In genomic region chr14:75579010-75579409, GRCm38 (mm10) we compare ENCODE assay signal across 23 mouse cellular contexts. TPM values are rescaled to one million over a fixed set of nuclear protein-coding genes. Genes with fewer than 3 reads are reported as not detected.
DNase-seq lines count a peak whose midpoint lies in the region; ATAC-seq and TF ChIP-seq lines count a peak whose summit lies in the region.
"Had no signal": no experiment of that assay in that cellular context is flagged by ENCODE, and none has a peak within 500 bp of the region (broad histone marks: within the 10 kb centered on the region; RNA-seq: fewer than 3 reads in every experiment).

No protein-coding gene starts in this region.

- DNase-seq in MEL (ENCODE audit: low read depth, low spot score) = peak; percentile 91
- DNase-seq in MEL-GATA-1-ER (ENCODE audit: extremely low read depth, low read depth) = peak; percentile 52
- no peak for DNase-seq in lung, postnatal 4 days
- no peak for DNase-seq in forebrain, embryonic 14.5 days (ENCODE audit: low spot score)
- DNase-seq: adrenal gland, adult 2 months; adrenal gland, postnatal 10 days; adrenal gland, postnatal 36 days; cerebellum, adult 11-12 months; cerebellum, adult 2 months; cerebellum, adult 9-10 months; cerebellum, postnatal 10 days; cerebellum, postnatal 25 days had no signal

- no peaks in the 10 kb centered on the region for H3K9me3 ChIP-seq in MEL (replicated peaks; ENCODE audit: insufficient read depth, low read length)
- H3K9me3 ChIP-seq in forebrain, embryonic 14.5 days (replicated peaks; ENCODE audit: control insufficient read depth, low read length) = no peaks in the 10 kb centered on the region
- H3K9me3 ChIP-seq: embryonic facial prominence, embryonic 10.5 days; embryonic facial prominence, embryonic 12.5 days; forebrain, embryonic 13.5 days had no signal

- no peak overlapping the region for H3K4me2 ChIP-seq in forebrain, embryonic 14.5 days (ENCODE audit: low read length)
- H3K4me2 ChIP-seq: embryonic facial prominence, embryonic 12.5 days; forebrain, embryonic 13.5 days had no signal

- WGBS in forebrain, embryonic 14.5 days = 79% methylated on average over 6 of the region's 6 CpGs

- H3K4me1 ChIP-seq in MEL (ENCODE audit: control insufficient read depth in 1 of 2, insufficient read depth in 2 of 2, low read length in 2 of 2) = peaks cover 15 to 21% of the 10 kb centered on the region in 2 experiments
- H3K4me1 ChIP-seq in forebrain, embryonic 14.5 days (ENCODE audit: control insufficient read depth, insufficient read depth, low read length) = no peaks in the 10 kb centered on the region
- H3K4me1 ChIP-seq: embryonic facial prominence, embryonic 10.5 days; embryonic facial prominence, embryonic 12.5 days had no signal

- TF ChIP-seq POLR2A in MEL (IDR thresholded peaks at IDR 0.05; ENCODE audit: control insufficient read depth in 1 of 2, insufficient read depth in 1 of 2, low read depth in 1 of 2, low read length in 2 of 2, poor library complexity in 1 of 2) = no peak

- TF ChIP-seq RAD21 in MEL (IDR thresholded peaks at IDR 0.05; ENCODE audit: low read depth, low read length) = no peak

- 0 out of 2 replicates have a peak, but pooled peaks have one; percentile 40 for ATAC-seq in megakaryocyte-erythroid progenitor cell, adult 5-6 weeks (replicated peaks; ENCODE audit: low FRiP score, low TSS enrichment, poor library complexity, severe bottlenecking)
- no peak for ATAC-seq in forebrain, embryonic 14.5 days
- ATAC-seq: forebrain, embryonic 13.5 days; forebrain, embryonic 16.5 days had no signal

- peak overlapping the region; percentile 62 for H3K27ac ChIP-seq in MEL (ENCODE audit: control insufficient read depth, low read depth, low read length)
- H3K27ac ChIP-seq in forebrain, embryonic 14.5 days (ENCODE audit: low read depth, low read length) = no peak overlapping the region
- H3K27ac ChIP-seq: embryonic facial prominence, embryonic 10.5 days; embryonic facial prominence, embryonic 12.5 days; forebrain, embryonic 13.5 days had no signal

- H3K36me3 ChIP-seq in MEL (ENCODE audit: control insufficient read depth in 1 of 2, insufficient read depth in 2 of 2, low read length in 2 of 2) = peaks cover 0 to 14% of the 10 kb centered on the region in 2 experiments; a peak in 2 of 4 replicates
- no peaks in the 10 kb centered on the region for H3K36me3 ChIP-seq in forebrain, embryonic 14.5 days (ENCODE audit: control insufficient read depth, insufficient read depth, low read length)
- H3K36me3 ChIP-seq: embryonic facial prominence, embryonic 10.5 days; embryonic facial prominence, embryonic 12.5 days had no signal

- TF ChIP-seq EP300 in MEL (IDR thresholded peaks at IDR 0.05; ENCODE audit: low read depth in 1 of 2, low read length in 2 of 2) = peak; percentile 95

- H3K4me3 ChIP-seq in MEL (ENCODE audit: control insufficient read depth in 1 of 2, insufficient read depth in 1 of 2, low read depth in 2 of 2, low read length in 2 of 2) = peak overlapping the region in 1 of 2 experiments; percentile 25; a peak in 1 of 4 replicates
- H3K4me3 ChIP-seq in forebrain, embryonic 14.5 days (ENCODE audit: low read depth, low read length) = no peak overlapping the region
- H3K4me3 ChIP-seq: embryonic facial prominence, embryonic 10.5 days; embryonic facial prominence, embryonic 12.5 days; forebrain, embryonic 13.5 days had no signal

- H3K9ac ChIP-seq in MEL (ENCODE audit: control insufficient read depth, low read depth, low read length, poor library complexity, severe bottlenecking) = 0 out of 2 replicates have a peak overlapping the region, but pooled peaks have one; percentile 4
- no peak overlapping the region for H3K9ac ChIP-seq in forebrain, embryonic 14.5 days (ENCODE audit: low read length)
- H3K9ac ChIP-seq: embryonic facial prominence, embryonic 12.5 days; forebrain, embryonic 13.5 days had no signal

- no peaks in the 10 kb centered on the region for H3K79me2 ChIP-seq in MEL (ENCODE audit: control insufficient read depth, insufficient read depth, low read length, poor library complexity)

- no peak for TF ChIP-seq CTCF in MEL (IDR thresholded peaks at IDR 0.05 in 2 of 3, conservative IDR thresholded peaks at IDR 0.05 in 1 of 3; ENCODE audit: control insufficient read depth in 1 of 3, insufficient read depth in 1 of 3, low read depth in 2 of 3, low read length in 3 of 3, poor library complexity in 1 of 3, severe bottlenecking in 1 of 3)

- H3K27me3 ChIP-seq in MEL (ENCODE audit: control insufficient read depth in 1 of 2, insufficient read depth in 2 of 2, low read length in 2 of 2) = no peaks in the 10 kb centered on the region
- H3K27me3 ChIP-seq in forebrain, embryonic 14.5 days (replicated peaks; ENCODE audit: control insufficient read depth, insufficient read depth, low read length) = no peaks in the 10 kb centered on the region
- H3K27me3 ChIP-seq: embryonic facial prominence, embryonic 12.5 days; forebrain, embryonic 13.5 days had no signal

TF ChIP-seq in MEL, 35 proteins besides CTCF, POLR2A, EP300 and RAD21:
- TF ChIP-seq GATA1 (IDR thresholded peaks at IDR 0.05; ENCODE audit: low read depth, low read length) = peak; percentile 90
- TF ChIP-seq USF1 (IDR thresholded peaks at IDR 0.05; ENCODE audit: low read depth, low read length) = no peak
- TF ChIP-seq MYB (IDR thresholded peaks at IDR 0.05; ENCODE audit: low read depth, low read length) = peak; percentile 84
- 0 out of 2 replicates have a peak, but pooled peaks have one; percentile 47 for TF ChIP-seq TBP (IDR thresholded peaks at IDR 0.05; ENCODE audit: low read depth, low read length)
- TF ChIP-seq USF2 (IDR thresholded peaks at IDR 0.05; ENCODE audit: borderline replicate concordance in 1 of 2, insufficient read depth in 1 of 2, low read depth in 1 of 2, low read length in 2 of 2) = no peak
- no peak for TF ChIP-seq NRF1 (IDR thresholded peaks at IDR 0.05; ENCODE audit: insufficient read depth, low read depth, low read length, poor library complexity, severe bottlenecking)
- TF ChIP-seq SIN3A (IDR thresholded peaks at IDR 0.05; ENCODE audit: low read length) = peak; percentile 49; the same call in 1 of the 2 replicates
- no peak for TF ChIP-seq BHLHE40 (IDR thresholded peaks at IDR 0.05; ENCODE audit: borderline replicate concordance, low read depth, low read length)
- TF ChIP-seq CHD2 (IDR thresholded peaks at IDR 0.05; ENCODE audit: low read length) = no peak
- TF ChIP-seq POLR2AphosphoS2 (IDR thresholded peaks at IDR 0.05; ENCODE audit: low read length) = no peak
- no peak for TF ChIP-seq HCFC1 (IDR thresholded peaks at IDR 0.05; ENCODE audit: low read depth, low read length)
- TF ChIP-seq GABPA (IDR thresholded peaks at IDR 0.05; ENCODE audit: low read depth, low read length) = no peak
- peak; percentile 55; the same call in 1 of the 2 replicates for TF ChIP-seq ELF1 (IDR thresholded peaks at IDR 0.05; ENCODE audit: low read depth, low read length)
- TF ChIP-seq ZMIZ1 (IDR thresholded peaks at IDR 0.05; ENCODE audit: low read depth, low read length) = no peak
- no peak for TF ChIP-seq POLR2AphosphoS5 (IDR thresholded peaks at IDR 0.05; ENCODE audit: borderline replicate concordance, low read depth, low read length)
- peak; percentile 81 for TF ChIP-seq ETS1 (IDR thresholded peaks at IDR 0.05; ENCODE audit: low read depth, low read length)
- TF ChIP-seq TCF12 (IDR thresholded peaks at IDR 0.05; ENCODE audit: low read depth, low read length) = peak; percentile 85
- no peak for TF ChIP-seq MAX (IDR thresholded peaks at IDR 0.05; ENCODE audit: low read length)
- TF ChIP-seq ZKSCAN1 (IDR thresholded peaks at IDR 0.05; ENCODE audit: low read depth, low read length) = no peak
- TF ChIP-seq E2F4 (IDR thresholded peaks at IDR 0.05; ENCODE audit: borderline replicate concordance, low read depth, low read length) = no peak
- TF ChIP-seq JUND (IDR thresholded peaks at IDR 0.05; ENCODE audit: low read depth, low read length) = no peak
- TF ChIP-seq MAFK (IDR thresholded peaks at IDR 0.05; ENCODE audit: borderline replicate concordance, low read depth, low read length) = no peak
- TF ChIP-seq MXI1 (IDR thresholded peaks at IDR 0.05; ENCODE audit: low read depth, low read length) = 0 out of 2 replicates have a peak, but pooled peaks have one; percentile 27
- TF ChIP-seq TAL1 (IDR thresholded peaks at IDR 0.05; ENCODE audit: low read length) = no peak
- TF ChIP-seq UBTF (IDR thresholded peaks at IDR 0.05; ENCODE audit: borderline replicate concordance, insufficient read depth, low read depth, low read length) = no peak
- peak; percentile 83 for TF ChIP-seq RCOR1 (IDR thresholded peaks at IDR 0.05; ENCODE audit: low read depth, low read length)
- 0 out of 2 replicates have a peak, but pooled peaks have one; percentile 32 for TF ChIP-seq MYC (IDR thresholded peaks at IDR 0.05; ENCODE audit: low read depth, low read length)
- no peak; the same call in 1 of the 2 replicates for TF ChIP-seq SMC3 (IDR thresholded peaks at IDR 0.05; ENCODE audit: low read depth, low read length)
- no peak for TF ChIP-seq NELFE (IDR thresholded peaks at IDR 0.05; ENCODE audit: low read depth, low read length)
- no peak for TF ChIP-seq ZNF384 (IDR thresholded peaks at IDR 0.05; ENCODE audit: low read depth, low read length)
- no peak for TF ChIP-seq KAT2A (conservative IDR thresholded peaks at IDR 0.05; ENCODE audit: low read depth, low read length)
- TF ChIP-seq MAZ (IDR thresholded peaks at IDR 0.05; ENCODE audit: low read depth, low read length) = no peak
- no peak for TF ChIP-seq ZC3H11A (IDR thresholded peaks at IDR 0.05; ENCODE audit: low read depth, low read length)
- no peak for TF ChIP-seq MEF2A (IDR thresholded peaks at IDR 0.05; ENCODE audit: extremely low read depth, insufficient replicate concordance, low read depth, low read length, poor library complexity, severe bottlenecking)
- no peak for TF ChIP-seq CHD1 (IDR thresholded peaks at IDR 0.05; ENCODE audit: low read depth, low read length)

RNA-seq across cellular contexts. Expression of gene Spert, which starts 13.9 kb away (rescaled TPM):
- not detected in 2 replicates for total RNA-seq in MEL (2012; rRNA removed)
- polyA plus RNA-seq in MEL (2012; ENCODE audit: insufficient read depth in 1 of 2, insufficient read length in 2 of 2, low read depth in 1 of 2, low replicate concordance in 2 of 2, missing spikeins in 1 of 2) = under 1 TPM in 1 of 2 experiments, not detected in 1; 0.04 TPM
- not detected in 2 replicates for total RNA-seq in megakaryocyte-erythroid progenitor cell, adult 5-6 weeks (2014; fragmentation: Nextera tagmentation)
- not detected in 2 replicates for total RNA-seq in megakaryocyte-erythroid progenitor cell, adult 5-6 weeks (2017)
- polyA plus RNA-seq in forebrain, embryonic 14.5 days (2014; fragmentation: Nextera tagmentation; extraction: Ambion mirVana) = not detected in 2 replicates
- total RNA-seq: adrenal gland, adult 2 months; adrenal gland, postnatal 10 days; adrenal gland, postnatal 36 days; ES-E14 had no signal
- polyA plus RNA-seq: adrenal gland, adult 2 months; C2C12; cerebellum, adult 2 months; cortical plate, adult 2 months; embryonic facial prominence, embryonic 10.5 days; embryonic facial prominence, embryonic 12.5 days; embryonic facial prominence, embryonic 14.5 days; forebrain, embryonic 11.5 days; forebrain, embryonic 13.5 days; forebrain, embryonic 16.5 days; frontal cortex, adult 2 months had no signal

Comparison
In these comparisons a context has a peak if more than half of its experiments do, and no peak if none do; other contexts are left out.
1. DNase-seq: peak in MEL (single experiment) and MEL-GATA-1-ER (single experiment); none in lung, postnatal 4 days (0 of 2) and forebrain, embryonic 14.5 days (single experiment).